8 mouse cellular contexts compared by ENCODE assay signal in genomic region chr13:37312222-37312928, GRCm38 (mm10). TPM values are rescaled to one million over a fixed set of nuclear protein-coding genes. Genes with fewer than 3 reads are reported as not detected.
DNase-seq lines count a peak whose midpoint lies in the region; ATAC-seq and TF ChIP-seq lines count a peak whose summit lies in the region.

No protein-coding gene starts in this region.

- peak overlapping the region; percentile 91 for H3K4me2 ChIP-seq in heart, embryonic 13.5 days
- H3K4me2 ChIP-seq in kidney, postnatal 0 days (ENCODE audit: low read length) = peak overlapping the region; percentile 64

- H3K27ac ChIP-seq in heart, embryonic 13.5 days (replicated peaks) = no peak overlapping the region
- no peak overlapping the region for H3K27ac ChIP-seq in kidney, postnatal 0 days
- H3K27ac ChIP-seq in liver, adult 2 months (replicated peaks; ENCODE audit: insufficient read depth, low read depth, low read length) = no peak overlapping the region

- H3K4me3 ChIP-seq in C2C12 (ENCODE audit: insufficient read depth, poor library complexity, severe bottlenecking) = no peak overlapping the region
- H3K4me3 ChIP-seq in heart, embryonic 13.5 days = peak overlapping the region; percentile 53
- H3K4me3 ChIP-seq in kidney, postnatal 0 days (replicated peaks; ENCODE audit: low read depth, low read length) = peak overlapping the region; percentile 27
- H3K4me3 ChIP-seq in liver, adult 2 months (ENCODE audit: insufficient read depth, low read depth, low read length) = peak overlapping the region; percentile 44

- H3K79me3 ChIP-seq in C2C12 (ENCODE audit: low read depth) = no peaks in the 10 kb centered on the region

- H3K9ac ChIP-seq in heart, embryonic 13.5 days = peak overlapping the region; percentile 82
- H3K9ac ChIP-seq in kidney, postnatal 0 days (ENCODE audit: low read depth, low read length) = peak overlapping the region; percentile 48; the same call in 1 of the 2 replicates
- peak overlapping the region; percentile 69 for H3K9ac ChIP-seq in liver, adult 2 months (ENCODE audit: low read depth, low read length)

- peaks cover 12% of the 10 kb centered on the region for H3K4me1 ChIP-seq in heart, embryonic 13.5 days
- peaks cover 5% of the 10 kb centered on the region; the same call in 1 of the 2 replicates for H3K4me1 ChIP-seq in kidney, postnatal 0 days (replicated peaks; ENCODE audit: insufficient read depth, low read length)
- no peaks in the 10 kb centered on the region for H3K4me1 ChIP-seq in liver, adult 2 months (ENCODE audit: control insufficient read depth, insufficient read depth, low read length)

- DNase-seq in brain, adult 2 months (ENCODE audit: low read depth, low spot score) = peak; percentile 96
- peak; percentile 86 for DNase-seq in fibroblast of lung, adult 2 months (ENCODE audit: low read depth)
- peak; percentile 98 for DNase-seq in kidney, postnatal 0 days (ENCODE audit: low spot score)
- peak; percentile 73 for DNase-seq in liver, adult 2 months (ENCODE audit: extremely low read depth, low read depth, low spot score)
- DNase-seq in spleen, postnatal 36 days (ENCODE audit: low spot score in 2 of 2) = peak; percentile 74 to 81

- no peaks in the 10 kb centered on the region for H3K27me3 ChIP-seq in C2C12 (ENCODE audit: control insufficient read depth, insufficient read depth, insufficient read length)
- H3K27me3 ChIP-seq in heart, embryonic 13.5 days (replicated peaks) = peaks cover 20% of the 10 kb centered on the region
- H3K27me3 ChIP-seq in kidney, postnatal 0 days (ENCODE audit: insufficient read depth, low read length) = no peaks in the 10 kb centered on the region
- no peaks in the 10 kb centered on the region for H3K27me3 ChIP-seq in liver, adult 2 months (ENCODE audit: control insufficient read depth, insufficient read depth, low read length)

- H3K36me3 ChIP-seq in C2C12 (ENCODE audit: control insufficient read depth, insufficient read depth) = no peaks in the 10 kb centered on the region
- no peaks in the 10 kb centered on the region for H3K36me3 ChIP-seq in heart, embryonic 13.5 days
- H3K36me3 ChIP-seq in kidney, postnatal 0 days (ENCODE audit: insufficient read depth, low read length) = no peaks in the 10 kb centered on the region
- no peaks in the 10 kb centered on the region for H3K36me3 ChIP-seq in liver, adult 2 months (ENCODE audit: control insufficient read depth, insufficient read depth, low read length)

- WGBS in heart, embryonic 13.5 days = 2% methylated on average over 25 of the region's 25 CpGs
- WGBS in kidney, postnatal 0 days = 1% methylated on average over 25 of the region's 25 CpGs
- WGBS in liver, adult 2 months = 4% methylated on average over 25 of the region's 25 CpGs

- TF ChIP-seq POLR2A in liver, adult 2 months (IDR thresholded peaks at IDR 0.05; ENCODE audit: extremely low read depth, insufficient read depth, low read length) = no peak

- H3K79me2 ChIP-seq in C2C12 (ENCODE audit: control insufficient read depth, insufficient read depth) = no peaks in the 10 kb centered on the region
- H3K79me2 ChIP-seq in liver, adult 2 months (ENCODE audit: control insufficient read depth, insufficient read depth, low read length) = no peaks in the 10 kb centered on the region

- H3K9me3 ChIP-seq in heart, embryonic 13.5 days = no peaks in the 10 kb centered on the region
- H3K9me3 ChIP-seq in kidney, postnatal 0 days (replicated peaks; ENCODE audit: low read length) = no peaks in the 10 kb centered on the region

- H3ac ChIP-seq in C2C12 (ENCODE audit: control insufficient read depth, insufficient read length, low read depth) = no peak overlapping the region

- ATAC-seq in heart, embryonic 13.5 days (ENCODE audit: extremely low read depth, insufficient number of reproducible peaks, low FRiP score, low TSS enrichment) = no peak; the same call in 1 of the 2 replicates
- ATAC-seq in kidney, postnatal 0 days (replicated peaks; ENCODE audit: low FRiP score, low read depth) = peak; percentile 93
- ATAC-seq in monocyte, adult 5-6 weeks (replicated peaks; ENCODE audit: insufficient number of reproducible peaks, low FRiP score, low TSS enrichment, poor library complexity, severe bottlenecking) = peak; percentile 80

- peak; percentile 67 for TF ChIP-seq CTCF in C2C12 (IDR thresholded peaks at IDR 0.05; ENCODE audit: control insufficient read depth, insufficient read depth, insufficient read length)
- peak; percentile 98 for TF ChIP-seq CTCF in kidney, postnatal 0 days (IDR thresholded peaks at IDR 0.05; ENCODE audit: low read depth)
- peak; percentile 75 for TF ChIP-seq CTCF in liver, adult 2 months (IDR thresholded peaks at IDR 0.05; ENCODE audit: low read depth, low read length)

TF ChIP-seq in C2C12, 6 proteins besides CTCF, POLR2A, EP300 and RAD21:
- no peak for TF ChIP-seq MAX (IDR thresholded peaks at IDR 0.05)
- TF ChIP-seq CEBPB (IDR thresholded peaks at IDR 0.05; ENCODE audit: low read depth) = no peak
- peak; percentile 53 for TF ChIP-seq MYOD1 (IDR thresholded peaks at IDR 0.05; ENCODE audit: control insufficient read depth, insufficient read length, low read depth)

RNA-seq across cellular contexts. Expression of gene Ly86, which starts 32.6 kb away (rescaled TPM):
- polyA plus RNA-seq in C2C12 (2012; fragmentation: generic; extraction: Trizol) = not detected
- 6.7 and 7.7 TPM in 2 replicates for polyA plus RNA-seq in heart, embryonic 13.5 days (2015; fragmentation: Nextera tagmentation; extraction: Ambion mirVana)
- 5.2 and 6.8 TPM in 2 replicates for polyA plus RNA-seq in kidney, postnatal 0 days (2015; fragmentation: Nextera tagmentation; extraction: Ambion mirVana)
- 6.0 and 8.6 TPM in 2 replicates for total RNA-seq in liver, adult 2 months (2014; rRNA removed)
- polyA plus RNA-seq in liver, adult 2 months (2012; rRNA removed) = 1.9 and 4.4 TPM in 2 replicates
- 105 to 172 TPM (median 135 TPM) in 3 replicates for total RNA-seq in monocyte, adult 5-6 weeks (2017)
